Mouse (Mus musculus): ENCODE results near the gene Etv6.

GRCm38 (mm10) chr6:134090378-134090692, 54.8 kb downstream of the Etv6 start:
- TF ChIP-seq GATA1 (IDR thresholded peaks at IDR 0.05; ENCODE audit: low read length), result no peak
- TF ChIP-seq TAL1 (IDR thresholded peaks at IDR 0.05; ENCODE audit: low read length), result no peak

Measured in erythroblast, embryonic 14.5 days (primary cell).